Mouse (Mus musculus): ENCODE data around the gene Synj2bp. TPM values are rescaled to one million over a fixed set of nuclear protein-coding genes. Genes with fewer than 3 reads are reported as not detected.
"Not testable (repeated sequence)": the region's sequence is repeated elsewhere in the genome, so short reads cannot be mapped to it uniquely, and the experiment has no call there.

The Synj2bp gene
- total RNA-seq (2021): 10 to 100 TPM; 17.9 to 21.9 TPM

GRCm38 (mm10) chr12:81532316-81533028, at the start of gene Synj2bp, which contains the start of gene Gm20498:
Gene Synj2bp (minus strand): TSS chr12:81532911.
Gene Gm20498 (minus strand): TSS chr12:81532905.
- intact Hi-C loops (cut with DNase I): no loop called here
- peak; percentile 84 to 86 for DNase-seq (ENCODE audit: extremely low spot score in 1 of 2, low spot score in 2 of 2)

- intact Hi-C loops (cut with DNase I): no loop called here
- no peak for DNase-seq (ENCODE audit: extremely low spot score in 1 of 2, low spot score in 2 of 2)
Observed at GRCm38 (mm10) chr12:81568374-81568773, 35.7 kb upstream of the Synj2bp start, which contains the start of gene Adam21. Gene Adam21 (minus strand): TSS chr12:81568474.

GRCm38 (mm10) chr12:81567931-81568330, 35.2 kb upstream of the Synj2bp start:
- no peak for DNase-seq (ENCODE audit: extremely low spot score in 1 of 2, low spot score in 2 of 2)
- intact Hi-C loops (cut with DNase I): no loop called here

- DNase-seq (ENCODE audit: extremely low spot score in 1 of 2, low spot score in 2 of 2): no peak
- intact Hi-C loops (cut with DNase I): no loop called here
Observed at GRCm38 (mm10) chr12:81564173-81564572, 31.5 kb upstream of the Synj2bp start.

- DNase-seq (ENCODE audit: extremely low spot score in 1 of 2, low spot score in 2 of 2): no peak
- intact Hi-C loops (cut with DNase I): no loop called here
Observed at GRCm38 (mm10) chr12:81549286-81549685, 16.6 kb upstream of the Synj2bp start.

GRCm38 (mm10) chr12:81547163-81547562, 14.5 kb upstream of the Synj2bp start:
- no peak for DNase-seq (ENCODE audit: extremely low spot score in 1 of 2, low spot score in 2 of 2)
- intact Hi-C loops (cut with DNase I): no loop called here

- intact Hi-C loops (cut with DNase I): no loop called here
- no peak for DNase-seq (ENCODE audit: extremely low spot score in 1 of 2, low spot score in 2 of 2)
Observed at GRCm38 (mm10) chr12:81533029-81533419, 313 bp upstream of the Synj2bp start.

- DNase-seq (ENCODE audit: extremely low spot score in 1 of 2, low spot score in 2 of 2); intact Hi-C loops (cut with DNase I): not testable (repeated sequence)
Observed at GRCm38 (mm10) chr12:81530587-81530986, 2.1 kb downstream of the Synj2bp start.

GRCm38 (mm10) chr12:81496906-81497305, 35.8 kb downstream of the Synj2bp start:
- DNase-seq (ENCODE audit: extremely low spot score in 1 of 2, low spot score in 2 of 2); intact Hi-C loops (cut with DNase I): not testable (repeated sequence)

GRCm38 (mm10) chr12:81490491-81490890, 42.2 kb downstream of the Synj2bp start:
- DNase-seq (ENCODE audit: extremely low spot score in 1 of 2, low spot score in 2 of 2): no peak
- intact Hi-C loops (cut with DNase I): no loop called here

GRCm38 (mm10) chr12:81485311-81485710, 47.4 kb downstream of the Synj2bp start:
- DNase-seq (ENCODE audit: extremely low spot score in 1 of 2, low spot score in 2 of 2): no peak
- intact Hi-C loops (cut with DNase I): no loop called here

- peak; percentile 82 to 92 for DNase-seq (ENCODE audit: extremely low spot score in 1 of 2, low spot score in 2 of 2)
- intact Hi-C loops (cut with DNase I): no loop called here
Observed at GRCm38 (mm10) chr12:81484727-81485191, 48.0 kb downstream of the Synj2bp start, which contains the start of gene Cox16. Gene Cox16 (minus strand): TSS chr12:81485127.

GRCm38 (mm10) chr12:81484212-81484611, 48.5 kb downstream of the Synj2bp start:
- intact Hi-C loops (cut with DNase I): no loop called here
- no peak for DNase-seq (ENCODE audit: extremely low spot score in 1 of 2, low spot score in 2 of 2)

- intact Hi-C loops (cut with DNase I): no loop called here
- no peak for DNase-seq (ENCODE audit: extremely low spot score in 1 of 2, low spot score in 2 of 2)
Observed at GRCm38 (mm10) chr12:81483656-81484055, 49.1 kb downstream of the Synj2bp start.

- not testable (repeated sequence) for DNase-seq (ENCODE audit: extremely low spot score in 1 of 2, low spot score in 2 of 2)
- intact Hi-C loops (cut with DNase I): loop anchor here (5.0 kb wide), 1 partner anchor 1127 kb away; no protein-coding TSS in a partner anchor
Observed at GRCm38 (mm10) chr12:81459051-81459450, 73.7 kb downstream of the Synj2bp start.

Other genes with a start within 250 kb of the Synj2bp start
- 10 to 100 TPM; 37.5 to 40.7 TPM for gene Slc8a3, start 199.7 kb downstream of the Synj2bp start, total RNA-seq (2021)
- 1 to 10 TPM; 1.2 TPM for gene Gm4787, start 153.4 kb downstream of the Synj2bp start, total RNA-seq (2021)
- gene Adam4, start 111.0 kb downstream of the Synj2bp start, total RNA-seq (2021): 1 to 10 TPM; 2.3 to 3.1 TPM
- 10 to 100 TPM; 35.9 to 42.5 TPM for gene Cox16, start 47.8 kb downstream of the Synj2bp start, total RNA-seq (2021)
- 10 to 100 TPM; 36.1 to 39.1 TPM for gene Gm20498, start within 50 bp of the Synj2bp start, total RNA-seq (2021)
- gene Adam21, start 35.6 kb upstream of the Synj2bp start, total RNA-seq (2021): under 1 TPM; 0.30 TPM
- 10 to 100 TPM; 22.1 to 24.9 TPM for gene Med6, start 62.1 kb upstream of the Synj2bp start, total RNA-seq (2021)
- 10 to 100 TPM; 76.7 to 78.7 TPM for gene Ttc9, start 98.3 kb upstream of the Synj2bp start, total RNA-seq (2021)
- gene Map3k9, start 248.3 kb upstream of the Synj2bp start, total RNA-seq (2021): 10 to 100 TPM; 69.4 to 71.9 TPM